Comparison of ENCODE assay signal across 21 mouse cellular contexts in genomic region chr4:54074226-54074625, GRCm38 (mm10).
DNase-seq lines count a peak whose midpoint lies in the region; ATAC-seq lines count a peak whose summit lies in the region.
"Had no signal": no experiment of that assay in that cellular context is flagged by ENCODE, and none has a peak within 500 bp of the region (broad histone marks: within the 10 kb centered on the region; RNA-seq: fewer than 3 reads in every experiment).

No protein-coding gene starts in this region.

- DNase-seq in hindbrain, embryonic 11.5 days (ENCODE audit: low spot score), result no peak
- peak; percentile 47 for DNase-seq in ZHBTc4 (ENCODE audit: low read depth, low spot score)
- DNase-seq in thymus, postnatal 14 days, result no peak
- DNase-seq: adrenal gland, postnatal 36 days; cerebellum, adult 9-11 months; gastrocnemius, postnatal 10 days; heart, postnatal 10 days; kidney, adult 9 months; kidney, postnatal 14 days; left cerebral cortex, postnatal 4 days; lung, adult 18-20 months; lung, postnatal 10 days; spleen, adult 18-20 months had no signal

- peak overlapping the region; percentile 76; the same call in 1 of the 2 replicates for H3K27ac ChIP-seq in hindbrain, embryonic 11.5 days (ENCODE audit: low read depth, low read length)
- H3K27ac ChIP-seq in hindbrain, embryonic 12.5 days, result no peak overlapping the region
- H3K27ac ChIP-seq in neural tube, embryonic 12.5 days, result no peak overlapping the region
- no peak overlapping the region for H3K27ac ChIP-seq in neural tube, embryonic 15.5 days (replicated peaks)
- H3K27ac ChIP-seq in liver, embryonic 12.5 days, result no peak overlapping the region
- H3K27ac ChIP-seq: hindbrain, embryonic 15.5 days had no signal

- no peak overlapping the region for H3K9ac ChIP-seq in hindbrain, embryonic 11.5 days (ENCODE audit: low read depth, low read length)
- no peak overlapping the region for H3K9ac ChIP-seq in hindbrain, embryonic 12.5 days
- no peak overlapping the region for H3K9ac ChIP-seq in neural tube, embryonic 12.5 days
- H3K9ac ChIP-seq in neural tube, embryonic 15.5 days (replicated peaks), result no peak overlapping the region
- H3K9ac ChIP-seq in liver, embryonic 12.5 days, result no peak overlapping the region
- H3K9ac ChIP-seq: hindbrain, embryonic 15.5 days had no signal

- H3K36me3 ChIP-seq in hindbrain, embryonic 11.5 days (ENCODE audit: control insufficient read depth, insufficient read depth, low read length), result no peaks in the 10 kb centered on the region
- H3K36me3 ChIP-seq in hindbrain, embryonic 12.5 days, result no peaks in the 10 kb centered on the region
- H3K36me3 ChIP-seq in neural tube, embryonic 12.5 days, result no peaks in the 10 kb centered on the region
- H3K36me3 ChIP-seq in neural tube, embryonic 15.5 days, result no peaks in the 10 kb centered on the region
- no peaks in the 10 kb centered on the region for H3K36me3 ChIP-seq in liver, embryonic 12.5 days
- H3K36me3 ChIP-seq: hindbrain, embryonic 15.5 days had no signal

- no peak overlapping the region for H3K4me2 ChIP-seq in hindbrain, embryonic 11.5 days (replicated peaks; ENCODE audit: low read depth, low read length)
- H3K4me2 ChIP-seq in hindbrain, embryonic 12.5 days (replicated peaks), result no peak overlapping the region
- H3K4me2 ChIP-seq in neural tube, embryonic 12.5 days (replicated peaks), result no peak overlapping the region
- H3K4me2 ChIP-seq in neural tube, embryonic 15.5 days, result no peak overlapping the region
- H3K4me2 ChIP-seq in liver, embryonic 12.5 days, result no peak overlapping the region
- H3K4me2 ChIP-seq: heart, embryonic 11.5 days; liver, embryonic 11.5 days had no signal

- WGBS in hindbrain, embryonic 11.5 days, result 51% methylated on average over 5 of the region's 5 CpGs
- WGBS in hindbrain, embryonic 12.5 days, result 60% methylated on average over 5 of the region's 5 CpGs
- 68% methylated on average over 5 of the region's 5 CpGs for WGBS in neural tube, embryonic 12.5 days
- WGBS in neural tube, embryonic 15.5 days, result 52% methylated on average over 5 of the region's 5 CpGs
- WGBS in liver, embryonic 12.5 days (ENCODE audit: insufficient replicate concordance), result 52% methylated on average over 5 of the region's 5 CpGs

- peaks cover 4% of the 10 kb centered on the region; the same call in 1 of the 2 replicates for H3K9me3 ChIP-seq in hindbrain, embryonic 11.5 days (ENCODE audit: control insufficient read depth, low read length)
- H3K9me3 ChIP-seq in hindbrain, embryonic 12.5 days (replicated peaks), result peaks cover 8% of the 10 kb centered on the region
- peaks cover 9% of the 10 kb centered on the region; the same call in 1 of the 2 replicates for H3K9me3 ChIP-seq in neural tube, embryonic 12.5 days
- peaks cover 8% of the 10 kb centered on the region; the same call in 1 of the 2 replicates for H3K9me3 ChIP-seq in neural tube, embryonic 15.5 days (replicated peaks)
- H3K9me3 ChIP-seq in liver, embryonic 12.5 days (replicated peaks), result 0 out of 2 replicates have a peak, but pooled peaks cover 6% of the 10 kb centered on the region
- H3K9me3 ChIP-seq: hindbrain, embryonic 15.5 days had no signal

- no peak for ATAC-seq in hindbrain, embryonic 11.5 days (ENCODE audit: low FRiP score)
- no peak for ATAC-seq in hindbrain, embryonic 12.5 days (ENCODE audit: low FRiP score)
- 0 out of 2 replicates have a peak, but pooled peaks have one; percentile 19 for ATAC-seq in neural tube, embryonic 12.5 days (ENCODE audit: low FRiP score, low read depth)
- no peak for ATAC-seq in neural tube, embryonic 15.5 days (ENCODE audit: low FRiP score)
- ATAC-seq in liver, embryonic 12.5 days, result no peak
- ATAC-seq: intestine, embryonic 16.5 days had no signal

- H3K4me3 ChIP-seq in hindbrain, embryonic 11.5 days (ENCODE audit: low read depth, low read length), result no peak overlapping the region
- H3K4me3 ChIP-seq in hindbrain, embryonic 12.5 days, result no peak overlapping the region
- H3K4me3 ChIP-seq in neural tube, embryonic 12.5 days, result no peak overlapping the region
- H3K4me3 ChIP-seq in neural tube, embryonic 15.5 days (replicated peaks), result no peak overlapping the region
- no peak overlapping the region for H3K4me3 ChIP-seq in liver, embryonic 12.5 days
- H3K4me3 ChIP-seq: hindbrain, embryonic 15.5 days had no signal

- 0 out of 2 replicates have a peak, but pooled peaks cover 2% of the 10 kb centered on the region for H3K4me1 ChIP-seq in hindbrain, embryonic 11.5 days (replicated peaks; ENCODE audit: control insufficient read depth, insufficient read depth, low read length)
- peaks cover 16% of the 10 kb centered on the region for H3K4me1 ChIP-seq in hindbrain, embryonic 12.5 days
- H3K4me1 ChIP-seq in neural tube, embryonic 12.5 days, result peaks cover 9% of the 10 kb centered on the region
- peaks cover 13% of the 10 kb centered on the region for H3K4me1 ChIP-seq in neural tube, embryonic 15.5 days
- no peaks in the 10 kb centered on the region for H3K4me1 ChIP-seq in liver, embryonic 12.5 days

- H3K27me3 ChIP-seq in hindbrain, embryonic 11.5 days (ENCODE audit: control insufficient read depth, insufficient read depth, low read length), result no peaks in the 10 kb centered on the region
- H3K27me3 ChIP-seq in hindbrain, embryonic 12.5 days, result no peaks in the 10 kb centered on the region
- no peaks in the 10 kb centered on the region for H3K27me3 ChIP-seq in neural tube, embryonic 12.5 days (replicated peaks)
- no peaks in the 10 kb centered on the region for H3K27me3 ChIP-seq in neural tube, embryonic 15.5 days (replicated peaks)
- H3K27me3 ChIP-seq in liver, embryonic 12.5 days (replicated peaks), result no peaks in the 10 kb centered on the region
- H3K27me3 ChIP-seq: hindbrain, embryonic 15.5 days had no signal
